Mouse (Mus musculus): ENCODE measurements at regions not wholly inside any gene's neighbourhood (a gene's known extent, or its start where the extent isn't known, plus 50 kb on each side); places are given as distances from the start of the nearest gene placed in this dataset.

DNA sequence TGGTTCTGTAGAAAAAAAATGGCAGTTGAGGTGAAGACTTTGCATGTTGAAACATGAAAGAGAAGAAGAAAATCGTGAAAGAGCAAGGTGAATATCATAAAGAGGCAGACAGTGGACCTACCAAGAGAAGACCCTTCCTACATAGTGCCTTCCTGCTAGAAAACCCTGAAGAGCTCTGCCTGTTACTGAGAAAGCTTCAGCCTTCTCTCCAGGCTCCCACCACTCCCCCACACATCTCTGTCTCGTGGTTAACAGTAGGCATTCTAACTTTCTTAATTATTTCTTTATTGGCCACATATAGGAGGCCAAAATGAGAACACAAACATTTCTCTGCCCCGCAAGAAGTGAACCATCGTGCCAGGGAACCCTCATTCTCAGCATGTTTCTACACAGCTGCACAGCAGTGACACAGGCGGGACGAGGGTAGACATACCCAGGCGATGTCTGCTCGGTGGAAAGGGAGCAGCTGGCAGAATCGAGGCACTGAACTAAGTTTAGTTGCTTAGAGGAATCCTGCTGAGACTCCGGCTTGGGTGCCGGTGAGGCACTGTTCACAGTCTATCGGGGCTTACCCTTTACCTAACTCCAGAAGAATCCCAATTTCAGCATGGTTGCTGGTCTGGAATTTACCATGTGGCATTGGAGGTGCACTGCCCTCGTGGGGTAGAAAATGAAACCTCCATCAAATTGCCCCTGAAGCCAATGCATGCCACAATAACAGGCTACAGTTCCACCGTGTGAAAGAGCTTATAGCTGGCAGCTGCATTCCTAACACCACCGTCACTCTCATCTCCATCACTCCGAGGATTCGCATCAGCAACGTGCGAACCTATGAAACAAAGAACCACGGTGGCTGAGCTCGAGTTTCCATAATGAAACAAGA lies 260.4 kb upstream of the Tsc22d2 start:
- DNase-seq, result no peak

DNA sequence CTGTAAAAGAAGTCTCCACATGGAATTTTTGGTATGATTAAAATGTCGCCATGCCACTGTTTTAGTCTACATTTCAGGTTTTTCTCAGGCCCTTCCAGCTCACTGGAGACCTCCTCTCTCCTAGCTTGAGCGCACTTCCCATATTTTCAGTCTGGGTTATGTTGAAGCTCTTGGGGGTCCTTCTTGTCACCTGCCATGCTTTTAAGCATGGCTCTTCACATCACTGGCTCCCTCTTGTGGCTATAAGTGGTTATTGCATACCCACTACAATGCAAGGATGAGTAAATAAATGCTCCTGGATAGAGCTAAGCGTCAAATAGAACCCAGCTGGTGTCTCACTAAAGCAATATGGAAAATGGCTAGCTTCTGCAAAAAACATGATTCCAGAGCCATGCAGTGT lies 255.1 kb upstream of the Tsc22d2 start:
- no peak for DNase-seq

DNA sequence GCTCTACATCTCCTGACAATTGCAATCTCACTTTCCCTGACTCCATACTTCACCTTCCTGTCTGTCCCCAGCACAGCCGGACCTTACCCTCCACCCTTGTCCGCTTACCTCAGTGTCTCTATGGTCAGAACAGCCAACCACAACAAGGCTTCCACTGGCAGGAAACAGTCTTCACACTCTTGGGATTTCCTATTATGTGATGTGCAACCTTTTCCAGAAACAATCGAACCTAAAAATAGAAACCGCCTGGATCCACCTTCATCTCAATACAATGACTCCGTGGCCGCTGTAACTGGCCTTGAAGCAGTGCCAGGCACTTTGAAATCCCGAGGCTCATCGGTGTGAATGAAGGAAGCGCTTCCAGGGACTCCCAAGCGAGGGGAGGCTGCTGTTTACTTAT lies 252.3 kb upstream of the Tsc22d2 start:
- no peak for DNase-seq

DNA sequence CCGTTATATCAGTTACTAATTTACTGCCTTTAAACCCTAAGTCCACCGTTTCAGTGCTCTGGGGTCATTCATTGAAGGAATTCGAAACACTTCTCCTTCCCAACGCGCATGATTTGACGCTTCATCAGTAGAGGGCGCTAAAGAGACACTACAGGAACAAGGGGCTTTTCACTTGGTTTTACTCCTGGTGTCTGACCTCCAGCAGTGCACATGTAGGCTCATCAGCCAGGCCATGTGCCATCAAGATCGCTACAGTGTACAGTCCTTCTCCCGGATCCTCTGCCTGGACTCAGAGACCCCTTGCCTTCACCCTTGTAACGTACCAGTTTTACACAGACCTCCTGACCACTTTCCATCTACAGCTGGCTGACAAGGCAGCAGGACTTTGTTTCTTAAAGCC lies 250.7 kb upstream of the Tsc22d2 start:
- peak; percentile 14 to 18 for DNase-seq

DNA sequence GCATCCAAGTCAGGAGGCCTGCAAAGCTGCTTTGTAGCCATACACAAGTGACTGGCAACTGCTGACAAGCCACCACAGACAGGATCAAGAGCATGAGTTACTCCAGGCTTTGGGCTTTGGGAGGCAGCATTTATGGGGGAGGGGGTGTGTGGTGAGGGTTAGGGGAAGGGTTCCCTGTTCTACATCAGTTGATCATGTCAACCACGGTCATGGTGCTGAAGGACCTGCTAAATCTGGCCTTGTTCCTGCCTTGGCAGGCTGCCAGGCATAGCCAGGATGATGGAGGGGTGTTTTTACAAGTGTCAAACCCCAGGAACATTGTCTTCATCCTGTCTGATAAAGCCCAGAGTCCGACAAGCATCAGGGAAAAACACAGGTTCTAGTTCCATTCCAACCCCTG lies 247.9 kb upstream of the Tsc22d2 start:
- no peak for DNase-seq

DNA sequence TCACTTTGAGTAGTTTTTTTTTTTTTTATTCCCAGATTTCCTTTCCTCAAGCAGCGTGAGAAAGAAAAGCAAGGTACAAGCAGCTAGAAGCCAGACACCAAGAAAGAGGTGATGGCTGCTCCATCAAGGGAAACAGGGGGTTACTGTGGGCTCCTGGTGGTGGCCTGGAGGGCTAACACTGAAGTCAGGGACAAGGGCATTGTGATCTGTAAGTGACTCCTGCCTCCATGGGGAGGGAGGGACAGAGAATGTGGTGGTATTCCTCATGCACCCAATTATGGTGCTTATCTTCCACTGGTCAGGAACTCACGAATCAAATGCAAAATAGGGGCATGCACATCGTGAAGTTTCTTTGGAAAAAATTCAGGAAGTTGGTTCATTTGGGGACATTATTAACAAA lies 247.4 kb upstream of the Tsc22d2 start:
- DNase-seq, result no peak

DNA sequence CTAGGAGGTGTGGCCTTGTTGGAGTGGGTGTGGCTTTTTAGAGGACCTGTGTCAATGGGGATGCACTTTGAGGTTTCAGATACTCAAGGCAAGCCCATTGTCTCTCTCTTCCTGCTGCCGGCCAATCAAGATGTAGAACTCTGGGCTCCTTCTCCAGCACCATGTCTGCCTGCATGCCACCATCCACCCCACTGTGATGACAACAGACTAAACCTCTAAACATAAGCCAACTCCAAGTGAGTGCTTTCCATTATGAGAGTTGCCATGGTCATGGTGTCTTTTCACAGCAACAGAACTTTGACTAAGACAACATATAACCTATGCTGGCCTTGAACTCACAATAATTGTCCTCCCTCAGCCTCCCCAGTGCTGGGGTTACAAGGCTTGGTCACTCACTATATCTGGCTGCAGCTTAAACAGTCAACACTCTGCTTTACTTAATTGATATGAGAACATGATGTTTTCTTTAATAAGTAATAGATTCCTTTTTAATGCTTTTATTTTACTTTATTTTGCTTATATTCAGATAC lies 246.7 kb upstream of the Tsc22d2 start:
- DNase-seq, result no peak

DNA sequence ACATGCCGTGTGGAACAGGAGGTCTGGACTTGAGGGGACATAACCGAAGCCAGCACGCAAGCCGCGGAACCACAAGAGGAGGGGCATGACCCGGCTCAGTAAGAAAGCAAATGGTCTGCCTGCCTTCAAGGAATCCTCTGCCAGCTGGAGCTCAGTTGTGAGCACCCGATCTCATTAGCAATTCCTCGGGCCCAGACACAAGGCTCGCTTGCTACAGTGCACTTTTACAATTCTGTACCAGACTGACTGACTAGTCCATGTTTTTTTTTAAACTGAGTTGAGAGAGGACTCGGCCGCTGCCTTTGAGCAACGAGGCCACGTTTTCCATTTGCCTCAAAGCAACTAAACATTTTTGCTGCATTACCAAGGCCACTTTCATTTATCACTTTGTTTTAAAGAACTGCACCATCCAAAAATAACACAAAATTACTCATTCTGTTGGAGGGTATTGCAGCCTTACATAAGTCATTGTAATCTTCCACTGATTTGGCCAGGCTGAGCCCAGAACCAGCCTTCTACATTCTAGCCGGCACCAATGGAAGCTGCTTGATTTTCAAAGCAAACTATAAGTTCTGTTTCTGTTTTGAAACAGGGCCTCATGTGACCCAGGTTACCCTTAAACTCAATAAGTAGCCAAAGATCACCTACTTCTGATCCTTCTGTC lies 245.9 kb upstream of the Tsc22d2 start:
- no peak for DNase-seq

DNA sequence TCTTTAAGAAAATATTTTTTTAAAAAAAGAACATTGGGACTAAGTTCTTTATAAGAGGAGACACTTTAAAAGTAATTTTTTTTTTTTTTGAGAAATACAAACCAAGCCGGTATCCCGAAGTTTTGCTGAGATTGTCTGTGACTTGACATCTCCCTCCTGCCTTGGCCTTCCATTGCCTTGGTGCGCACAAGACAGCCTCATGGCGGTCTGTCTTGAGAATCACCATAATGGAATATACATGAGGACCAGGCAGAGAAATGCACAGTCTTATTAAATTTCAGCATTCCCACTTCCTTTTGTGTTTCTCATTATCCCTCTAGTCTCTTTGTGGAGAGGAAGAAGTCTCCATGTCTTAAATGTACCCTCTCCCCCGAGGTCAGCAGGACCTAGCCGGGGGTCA lies 244.7 kb upstream of the Tsc22d2 start:
- no peak for DNase-seq

DNA sequence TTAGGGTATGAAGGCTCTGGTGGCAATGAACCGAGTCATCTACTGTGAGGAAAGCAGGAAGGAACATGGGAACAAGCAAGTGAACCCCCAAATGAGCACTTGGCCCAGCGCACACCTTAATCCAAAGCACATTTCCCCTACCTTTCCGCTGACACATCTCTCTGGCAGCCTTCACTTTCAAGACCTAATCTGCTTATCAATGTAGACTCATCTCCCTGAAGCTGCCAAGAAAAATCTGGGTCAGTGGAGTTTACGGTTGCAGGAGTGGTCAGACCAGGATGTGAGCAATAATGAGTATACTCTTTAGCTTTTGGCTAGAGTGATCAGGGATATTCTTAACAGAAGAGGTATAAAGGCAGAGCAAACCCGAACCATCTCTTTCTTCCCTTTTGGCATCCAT lies 242.4 kb upstream of the Tsc22d2 start:
- no peak for DNase-seq

DNA sequence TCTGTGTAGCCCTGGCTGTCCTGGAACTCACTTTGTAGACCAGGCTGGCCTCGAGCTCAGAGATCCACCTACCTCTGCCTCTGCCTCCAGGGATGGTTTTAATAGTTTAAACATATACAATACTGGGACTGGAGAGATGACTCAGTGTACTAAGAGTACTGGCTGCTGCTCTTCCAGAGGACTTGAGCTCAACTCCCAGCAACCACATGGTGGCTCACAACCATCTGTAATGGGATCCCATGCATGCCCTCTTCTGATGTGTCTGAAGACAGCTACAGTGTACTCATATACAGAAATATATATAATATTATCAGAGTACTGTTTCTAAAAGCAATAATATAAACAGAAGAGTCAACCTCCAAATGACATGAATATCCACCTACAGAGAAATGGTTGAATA lies 240.7 kb upstream of the Tsc22d2 start:
- no peak for DNase-seq

DNA sequence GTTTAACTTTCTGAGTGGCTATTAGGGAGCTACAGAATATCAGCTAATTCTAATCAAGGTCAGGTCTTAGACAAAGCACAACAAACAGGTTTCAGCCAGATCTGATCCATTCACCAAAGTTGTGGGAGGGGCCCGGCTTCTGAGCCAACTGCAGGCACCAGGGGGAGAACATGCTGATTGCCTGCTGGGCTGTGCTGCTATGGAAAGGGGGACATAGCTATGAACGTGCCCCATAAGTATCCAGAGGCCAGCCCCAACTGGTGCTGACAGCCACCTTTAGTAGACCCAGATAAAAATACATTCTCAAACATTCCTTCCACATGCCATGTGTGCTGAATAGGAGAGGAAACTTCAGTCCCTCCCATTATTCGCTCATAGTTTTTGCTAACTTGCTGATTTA lies 232.8 kb upstream of the Tsc22d2 start:
- no peak for DNase-seq

DNA sequence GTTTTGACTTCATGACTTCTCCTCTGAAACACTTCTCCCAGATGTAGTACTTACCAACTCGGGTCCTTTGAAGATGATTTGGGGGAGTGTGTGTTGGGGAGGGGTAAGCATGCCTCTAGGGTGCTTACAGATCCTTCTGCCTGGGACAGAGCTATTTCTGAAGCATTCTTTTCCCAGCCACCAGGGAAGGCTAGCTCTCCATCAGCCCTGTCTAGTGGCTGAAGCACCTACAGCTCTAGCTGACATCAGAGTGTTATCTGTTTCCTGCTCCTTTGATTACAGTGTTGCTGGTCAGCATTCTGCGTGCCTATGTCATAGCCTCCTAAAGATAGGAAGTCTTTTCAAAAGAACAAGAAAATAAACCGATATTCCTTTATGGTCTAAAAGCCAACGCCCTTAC lies 232.2 kb upstream of the Tsc22d2 start:
- DNase-seq, result no peak

DNA sequence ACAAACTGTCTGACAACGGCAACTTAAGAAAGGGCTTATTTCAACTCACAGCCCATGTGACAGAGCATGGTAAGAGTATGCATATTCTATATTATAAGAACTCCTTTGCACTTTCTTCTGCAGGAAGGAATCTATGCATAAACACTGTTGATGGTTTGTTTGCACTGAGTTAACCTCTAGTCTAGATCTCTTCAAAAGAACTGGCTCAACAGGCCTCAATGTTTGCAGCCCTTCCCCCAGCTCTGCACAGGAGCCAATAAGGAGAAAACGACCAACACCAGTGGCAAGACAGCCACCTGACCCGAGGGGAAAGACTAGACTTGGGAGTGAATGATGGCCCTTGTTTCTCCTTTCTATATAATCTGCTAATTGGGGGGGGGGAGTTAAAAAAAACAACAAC lies 231.2 kb upstream of the Tsc22d2 start:
- DNase-seq, result no peak

DNA sequence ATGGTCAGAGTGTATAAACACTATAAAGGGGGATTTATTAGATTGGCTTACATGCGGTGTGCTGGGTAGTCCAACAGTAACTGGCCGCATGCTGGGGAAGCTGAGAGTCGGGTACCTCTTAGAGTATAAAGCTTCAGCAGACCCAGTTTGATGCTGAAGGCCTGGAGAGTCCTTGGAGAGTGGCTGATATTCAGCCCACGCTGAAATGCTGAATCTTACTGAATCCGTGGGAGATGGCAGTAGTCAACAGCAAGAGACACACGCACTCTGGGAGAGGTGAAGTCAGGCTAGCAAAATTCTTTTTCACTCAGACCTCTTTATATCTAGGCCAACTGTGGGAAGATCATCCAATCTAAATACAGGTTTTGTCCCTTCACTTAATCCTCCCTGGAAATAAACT lies 214.1 kb upstream of the Tsc22d2 start:
- no peak for DNase-seq

DNA sequence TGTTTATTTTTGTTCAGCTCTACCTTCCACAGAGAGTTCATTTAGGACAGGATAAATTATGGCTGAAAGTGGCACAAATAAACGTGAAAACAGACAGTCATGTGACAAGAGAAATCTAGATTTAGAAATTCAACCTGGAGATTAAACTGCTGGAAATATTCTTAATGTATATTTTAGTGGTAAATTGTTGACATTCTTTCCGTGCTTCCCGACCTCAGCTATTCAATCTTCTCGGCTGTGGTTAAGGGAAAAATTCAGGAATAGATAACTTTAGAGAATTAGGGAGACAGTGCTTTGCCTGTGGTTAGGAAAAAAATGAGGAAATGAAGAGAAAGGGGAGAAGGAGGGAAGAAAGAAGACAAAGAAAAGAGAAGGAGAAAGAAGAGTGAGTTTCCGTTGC lies 211.7 kb upstream of the Tsc22d2 start:
- DNase-seq, result no peak

DNA sequence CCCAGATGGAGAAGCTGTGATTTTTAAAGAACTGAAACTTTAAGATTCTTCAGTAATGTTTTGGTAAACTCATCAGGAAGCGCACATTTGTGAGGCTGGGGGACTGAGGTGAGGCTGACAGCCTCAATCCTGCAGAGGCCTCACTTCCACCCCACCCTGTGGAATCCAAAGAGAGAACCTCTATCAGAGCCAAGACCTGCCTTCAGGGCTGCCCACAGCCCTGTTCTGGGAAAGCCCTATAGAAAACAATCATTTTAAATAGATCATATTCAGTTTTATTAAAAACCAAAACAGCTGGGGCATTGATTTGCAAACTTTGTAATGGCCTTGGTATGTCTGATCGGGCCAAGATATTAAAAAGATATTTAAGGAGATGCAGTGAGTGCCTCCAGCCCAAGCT lies 210.7 kb upstream of the Tsc22d2 start:
- no peak for DNase-seq

DNA sequence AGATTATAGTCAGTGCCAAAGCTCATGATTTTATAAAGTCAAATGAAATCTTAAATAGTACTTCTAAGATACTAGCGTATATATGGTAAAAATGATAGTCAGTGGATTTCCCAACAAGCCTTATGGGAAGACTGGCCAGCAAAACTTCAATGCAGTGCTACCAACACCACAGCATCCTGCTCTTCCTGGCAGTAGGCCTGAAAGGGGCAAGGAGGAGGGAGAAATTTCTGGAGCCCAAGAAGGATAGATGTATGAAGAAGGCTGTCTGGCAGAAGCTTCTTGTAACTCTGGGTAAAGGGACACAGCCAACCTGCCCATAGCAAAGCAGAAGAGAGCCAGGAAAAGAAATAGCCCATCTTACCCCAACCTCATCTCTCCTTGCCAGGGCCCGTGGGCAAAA lies 209.0 kb upstream of the Tsc22d2 start:
- DNase-seq, result no peak

DNA sequence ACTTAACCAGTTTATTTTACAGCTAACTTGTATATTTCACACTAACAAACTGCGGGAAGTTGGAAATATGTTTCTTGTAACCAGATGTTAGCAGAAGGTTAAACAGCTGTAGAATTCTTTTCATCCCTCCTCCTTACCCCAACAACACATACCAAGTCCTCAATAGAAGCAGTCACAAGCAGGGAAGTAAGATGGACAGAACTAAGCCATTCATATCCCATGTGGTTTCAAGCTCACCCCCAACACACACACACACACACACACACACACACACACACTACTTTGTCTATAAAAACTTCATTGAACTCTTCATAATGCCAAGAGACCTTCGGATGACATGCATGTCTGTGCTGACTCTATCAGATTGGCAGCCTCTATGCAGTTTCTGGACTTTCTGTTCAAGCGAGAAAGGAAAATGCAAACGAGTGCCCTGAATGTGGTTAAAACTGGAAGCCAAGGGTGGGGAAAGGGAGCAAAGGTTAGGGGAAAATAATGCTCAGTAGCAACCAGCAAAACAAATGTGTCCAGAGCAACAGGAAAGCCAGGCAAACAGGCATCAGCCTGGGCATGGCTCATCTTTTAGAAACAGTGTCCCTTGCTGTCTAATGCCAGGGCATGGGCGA lies 207.6 kb upstream of the Tsc22d2 start:
- DNase-seq, result no peak

DNA sequence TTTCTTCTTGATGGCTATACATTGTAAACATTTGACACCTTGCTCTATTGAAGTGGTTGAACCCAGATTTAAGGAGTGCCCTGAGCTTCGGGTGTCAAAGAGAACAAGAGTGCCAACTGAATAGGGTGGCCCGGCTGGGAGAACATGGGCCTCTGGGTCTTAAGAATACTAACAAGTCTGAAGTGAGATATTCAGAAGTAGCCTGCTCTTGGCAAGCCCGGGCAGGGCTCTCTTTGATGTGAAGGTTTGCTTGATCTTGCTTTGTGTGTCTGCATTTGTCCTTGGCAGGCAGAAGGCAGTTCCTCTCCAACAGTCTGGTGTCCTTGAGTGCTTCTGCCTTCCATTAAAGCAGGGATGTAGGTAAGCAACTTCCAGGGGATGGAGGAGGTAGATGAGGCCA lies 203.5 kb upstream of the Tsc22d2 start:
- no peak for DNase-seq

DNA sequence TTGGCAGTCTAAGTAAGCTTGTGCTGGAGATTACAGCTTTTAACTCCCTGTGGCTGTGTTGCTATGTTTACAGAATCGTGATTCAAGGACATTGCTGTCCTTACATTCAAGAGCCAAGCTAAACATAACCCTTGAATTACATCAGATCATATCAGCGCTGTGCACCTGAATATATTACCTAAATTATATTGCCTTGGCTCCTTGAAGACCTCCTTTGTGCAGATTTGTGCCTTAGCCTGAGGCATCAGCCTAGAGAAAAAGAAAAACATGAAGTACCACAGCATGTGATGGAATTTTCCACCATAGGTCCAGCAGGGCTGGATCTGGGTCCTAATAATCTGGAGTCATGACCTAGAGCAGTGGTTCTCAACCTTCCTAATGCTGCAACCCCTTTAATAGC lies 189.8 kb upstream of the Tsc22d2 start:
- no peak for DNase-seq

DNA sequence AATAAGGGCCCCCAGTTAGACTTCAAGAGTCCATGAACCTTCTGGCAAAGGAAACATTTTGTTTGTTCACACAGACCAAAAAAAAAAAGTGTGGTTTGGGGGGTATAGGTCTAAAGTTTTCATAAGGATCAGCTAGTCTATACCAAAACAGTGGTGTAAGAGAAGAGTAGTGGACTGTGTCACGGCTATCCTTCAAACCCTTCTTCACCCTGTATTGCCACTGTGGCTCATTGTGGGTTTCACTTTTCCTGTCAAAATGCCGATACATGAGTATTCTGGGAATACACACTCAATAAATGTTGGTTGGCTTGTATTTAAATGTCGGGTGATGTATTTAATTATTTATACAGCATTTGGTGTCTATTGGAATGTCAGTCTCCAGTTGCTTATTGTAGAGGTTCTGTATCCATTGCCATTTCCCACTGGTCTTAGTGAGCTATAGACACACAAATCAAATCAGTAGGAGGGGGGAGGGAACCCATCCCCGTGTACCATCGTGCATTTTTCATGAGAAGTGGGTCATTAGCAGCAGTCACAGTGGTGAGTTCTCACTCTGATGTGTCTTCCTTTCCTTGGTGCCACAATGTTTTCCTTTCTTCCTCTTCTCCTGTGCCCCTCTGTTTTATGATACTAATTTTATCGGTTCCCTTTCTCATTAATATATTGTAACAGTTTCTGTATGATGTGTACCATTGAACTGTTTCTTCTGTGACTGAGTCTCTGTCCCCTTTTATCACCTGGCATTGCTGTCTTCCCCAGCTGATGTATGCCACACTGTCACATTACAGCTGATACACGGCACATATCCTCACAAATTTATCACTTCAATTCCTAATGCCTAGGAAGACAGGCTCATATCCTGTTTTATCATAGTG lies 187.8 kb upstream of the Tsc22d2 start:
- DNase-seq, result no peak

DNA sequence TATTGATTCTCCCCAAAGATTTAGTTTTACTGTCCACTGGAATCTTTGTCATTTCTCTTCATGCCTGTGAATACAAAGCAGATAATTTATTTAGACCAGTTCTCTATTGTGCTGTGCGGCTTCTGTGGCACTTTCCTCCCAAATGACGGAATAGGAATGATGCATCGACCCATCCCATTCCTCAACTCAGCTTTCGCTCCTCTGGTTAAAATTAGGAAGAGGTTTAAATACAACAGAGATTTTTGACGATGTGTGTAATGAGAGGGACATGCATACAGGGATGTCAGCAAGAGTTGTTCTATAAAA lies 187.2 kb upstream of the Tsc22d2 start:
- no peak for DNase-seq

Measured in thymus, postnatal 36 days (tissue).